Mouse (Mus musculus): ENCODE results near the gene Gm15517.
A peak's percentile ranks its signal among the peaks of the same experiment; 100 is the strongest.

GRCm38 (mm10) chr7:44304775-44305641 lies 43.8 kb downstream of the Gm15517 start:
- TF ChIP-seq CTCF (IDR thresholded peaks at IDR 0.05; ENCODE audit: extremely low read depth, insufficient read length, insufficient replicate concordance, low read depth, low read length) (no peak), POLR2A (IDR thresholded peaks at IDR 0.05; ENCODE audit: low read depth, low read length) (peak; percentile 75)

All from small intestine, adult 2 months (tissue).